Mouse (Mus musculus) testis, postnatal 10 days (tissue): Measurements from ENCODE around the gene Hist1h3d.
A peak's percentile ranks its signal among the peaks of the same experiment; 100 is the strongest.
"Not testable (repeated sequence)": the region's sequence is repeated elsewhere in the genome, so short reads cannot be mapped to it uniquely, and the experiment has no call there.

Experiments
- DNase-seq: peaks from one replicate; pipeline ENCODE4 v3.0.0; 2021; ENCODE audit warnings: low spot score

The Hist1h3d gene

GRCm38 (mm10) chr13:23542225-23542980, 33.2 kb upstream of the Hist1h3d start:
- not testable (repeated sequence) for DNase-seq

GRCm38 (mm10) chr13:23542999-23543607, 32.5 kb upstream of the Hist1h3d start, which contains the start of gene Hist1h2bh:
TSS of gene Hist1h2bh (minus strand) at chr13:23543392.
- peak; percentile 49 for DNase-seq

DNA sequence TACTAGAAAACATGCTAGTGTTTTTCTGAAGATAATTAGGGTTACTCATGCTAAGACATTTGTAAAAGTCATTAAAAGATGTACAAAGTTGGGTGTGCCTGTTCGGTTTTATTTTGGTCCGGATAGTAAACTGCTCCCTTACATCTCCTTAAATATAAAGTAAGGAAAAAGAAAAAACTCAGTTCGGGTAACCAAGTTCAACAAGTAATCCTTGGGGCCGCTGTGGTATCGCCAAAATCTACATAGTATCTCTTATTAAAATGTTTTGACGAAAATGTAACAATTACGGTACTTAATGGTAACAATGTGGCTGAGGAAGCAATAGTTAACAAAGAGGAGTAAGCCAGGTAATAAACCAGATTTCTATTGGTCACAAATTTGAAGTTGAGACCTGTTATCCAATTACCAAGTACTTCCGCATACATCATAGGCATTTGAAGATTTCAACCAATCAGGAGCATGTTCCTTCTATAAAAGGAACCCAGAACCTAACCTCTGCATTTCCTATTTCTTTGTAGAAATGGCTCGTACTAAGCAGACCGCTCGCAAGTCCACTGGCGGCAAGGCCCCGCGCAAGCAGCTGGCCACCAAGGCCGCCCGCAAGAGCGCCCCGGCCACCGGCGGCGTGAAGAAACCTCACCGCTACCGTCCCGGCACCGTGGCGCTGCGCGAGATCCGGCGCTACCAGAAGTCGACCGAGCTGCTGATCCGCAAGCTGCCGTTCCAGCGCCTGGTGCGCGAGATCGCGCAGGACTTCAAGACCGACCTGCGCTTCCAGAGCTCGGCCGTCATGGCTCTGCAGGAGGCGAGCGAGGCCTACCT, 31.4 kb upstream of the Hist1h3d start, which contains the start of gene Hist1h3f:
TSS of gene Hist1h3f (plus strand) at position 88 of the 822 bp plus-strand sequence.
- DNase-seq, result peak; percentile 63

DNA sequence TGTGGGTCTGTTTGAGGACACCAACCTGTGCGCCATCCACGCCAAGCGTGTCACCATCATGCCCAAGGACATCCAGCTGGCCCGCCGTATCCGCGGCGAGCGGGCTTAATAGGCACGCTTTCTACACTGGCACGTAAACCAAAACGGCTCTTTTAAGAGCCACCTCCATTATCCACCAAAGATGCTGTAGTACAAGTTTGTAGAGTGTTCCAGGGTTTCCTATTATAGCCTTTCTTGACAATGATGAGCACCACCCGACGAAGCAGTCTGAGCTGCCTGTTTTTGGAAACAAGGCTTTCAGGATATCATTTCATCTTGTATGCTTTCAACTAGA, 30.8 kb upstream of the Hist1h3d start:
- DNase-seq, result not testable (repeated sequence)

GRCm38 (mm10) chr13:23546694-23547093, 28.9 kb upstream of the Hist1h3d start:
- no peak for DNase-seq

DNA sequence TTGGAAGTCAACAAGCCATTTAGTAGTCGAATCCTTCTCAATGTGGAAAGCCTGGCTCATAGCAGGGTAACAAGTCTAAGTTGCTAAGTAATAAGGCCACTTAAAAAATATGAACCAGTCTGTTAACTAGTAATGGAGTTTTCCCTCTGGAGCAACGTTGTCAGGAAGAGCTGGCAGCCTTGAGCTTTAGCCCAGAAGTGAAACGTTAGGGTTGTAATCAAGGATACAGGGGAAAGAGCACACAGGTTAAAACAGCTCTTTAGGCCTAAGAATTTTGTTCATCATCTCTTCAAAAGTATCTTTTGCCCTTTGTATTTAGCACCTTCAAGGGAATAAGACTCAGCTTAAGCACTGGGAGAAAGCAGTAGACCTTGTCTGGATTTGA, 24.8 kb upstream of the Hist1h3d start:
- no peak for DNase-seq

DNA sequence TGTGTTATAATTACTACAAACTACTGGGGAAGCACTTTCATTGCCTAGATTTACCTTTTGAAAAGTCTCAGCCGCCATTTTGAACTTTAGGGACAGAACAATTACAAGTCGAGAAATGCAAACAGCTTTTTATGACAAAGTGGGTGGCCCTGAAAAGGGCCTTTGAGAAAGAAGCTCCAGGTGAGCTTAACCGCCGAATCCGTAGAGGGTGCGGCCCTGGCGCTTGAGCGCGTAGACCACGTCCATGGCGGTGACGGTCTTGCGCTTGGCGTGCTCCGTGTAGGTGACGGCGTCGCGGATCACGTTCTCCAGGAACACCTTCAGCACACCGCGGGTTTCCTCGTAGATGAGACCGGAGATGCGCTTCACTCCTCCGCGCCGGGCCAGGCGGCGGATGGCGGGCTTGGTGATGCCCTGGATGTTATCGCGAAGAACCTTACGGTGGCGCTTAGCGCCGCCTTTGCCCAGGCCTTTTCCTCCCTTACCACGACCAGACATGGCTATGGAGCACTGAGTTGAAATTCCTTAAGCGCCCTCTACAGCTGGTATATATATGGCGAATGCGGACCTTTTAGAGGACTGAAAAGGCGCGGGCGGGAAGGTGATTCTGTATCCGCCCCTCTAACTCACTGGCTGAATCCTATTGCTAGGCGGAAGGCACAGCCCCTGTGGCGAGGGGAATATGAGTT, 24.3 kb upstream of the Hist1h3d start, which contains the start of gene Hist1h4f:
TSS of gene Hist1h4f (minus strand) at position 503 of the 689 bp plus-strand sequence.
- peak; percentile 81 for DNase-seq

GRCm38 (mm10) chr13:23551931-23552914, 23.3 kb upstream of the Hist1h3d start:
- no peak for DNase-seq

GRCm38 (mm10) chr13:23552962-23553361, 22.6 kb upstream of the Hist1h3d start, which contains the start of gene Hist1h1d:
TSS of gene Hist1h1d (plus strand) at chr13:23553262.
- DNase-seq, result no peak

DNA sequence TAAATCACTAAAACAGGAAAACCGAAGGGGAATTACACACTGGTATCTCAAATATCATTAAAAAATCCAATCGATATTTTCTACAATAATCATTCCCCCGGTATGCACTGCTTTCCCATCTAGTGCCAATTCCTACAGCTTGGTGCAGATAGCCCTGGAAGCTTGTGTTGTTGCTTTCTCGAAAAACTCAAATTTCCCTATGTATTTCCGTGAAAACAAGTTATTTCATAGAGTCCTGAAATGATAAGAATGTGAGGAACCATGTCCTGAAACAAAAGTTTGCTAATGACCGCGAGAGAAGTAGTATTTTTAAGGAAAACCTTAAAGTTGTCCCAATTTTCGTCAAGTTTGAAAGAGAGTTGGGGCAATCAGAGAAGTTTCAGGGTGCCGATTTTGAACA, 21.2 kb upstream of the Hist1h3d start:
- DNase-seq, result no peak

DNA sequence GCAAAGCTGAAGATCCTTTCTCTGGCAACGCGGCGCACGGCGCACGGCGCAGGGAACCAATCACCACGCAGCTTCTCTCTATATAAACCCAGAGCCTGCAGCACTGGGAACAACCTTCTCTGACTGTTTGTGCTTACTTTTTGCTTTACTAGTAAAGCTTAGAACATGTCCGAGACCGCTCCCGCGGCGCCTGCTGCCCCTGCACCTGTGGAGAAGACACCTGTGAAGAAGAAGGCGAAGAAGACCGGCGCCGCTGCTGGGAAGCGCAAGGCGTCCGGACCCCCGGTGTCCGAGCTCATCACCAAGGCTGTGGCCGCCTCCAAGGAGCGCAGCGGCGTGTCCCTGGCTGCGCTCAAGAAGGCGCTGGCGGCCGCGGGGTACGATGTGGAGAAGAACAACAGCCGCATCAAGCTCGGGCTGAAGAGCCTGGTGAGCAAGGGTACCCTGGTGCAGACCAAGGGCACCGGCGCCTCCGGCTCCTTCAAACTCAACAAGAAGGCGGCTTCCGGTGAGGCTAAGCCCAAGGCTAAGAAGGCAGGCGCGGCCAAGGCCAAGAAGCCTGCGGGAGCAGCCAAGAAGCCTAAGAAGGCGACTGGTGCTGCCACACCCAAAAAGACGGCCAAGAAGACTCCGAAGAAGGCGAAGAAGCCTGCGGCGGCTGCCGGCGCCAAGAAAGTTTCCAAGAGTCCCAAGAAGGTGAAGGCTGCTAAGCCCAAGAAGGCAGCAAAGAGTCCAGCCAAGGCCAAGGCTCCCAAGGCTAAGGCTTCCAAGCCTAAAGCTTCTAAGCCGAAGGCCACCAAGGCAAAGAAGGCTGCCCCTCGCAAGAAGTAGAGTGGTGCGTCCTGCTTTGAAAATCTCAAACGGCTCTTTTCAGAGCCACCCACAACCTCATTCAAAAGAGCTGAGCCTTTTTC, 20.4 kb upstream of the Hist1h3d start:
- DNase-seq, result peak; percentile 76

- peak; percentile 54 for DNase-seq
Measured at GRCm38 (mm10) chr13:23555839-23556416, 19.6 kb upstream of the Hist1h3d start.

DNA sequence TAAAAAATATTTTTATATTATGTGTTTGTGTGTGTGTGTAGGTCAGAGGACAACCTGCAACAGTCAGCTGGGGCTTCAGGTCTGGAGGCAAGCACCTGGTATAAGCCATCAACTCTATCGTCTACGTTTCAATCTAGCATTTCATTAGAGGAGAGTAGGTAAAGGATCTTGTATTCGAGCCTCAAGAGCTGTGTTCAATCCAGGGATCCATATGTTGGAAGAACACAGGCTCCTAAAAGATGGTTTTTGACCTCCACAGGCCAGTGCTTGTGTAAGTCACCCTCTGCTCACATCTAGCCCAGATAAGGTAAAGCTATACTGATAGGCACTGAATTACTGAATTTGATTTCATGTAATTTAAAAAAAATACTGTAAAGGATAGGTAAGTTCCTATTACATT, 18.7 kb upstream of the Hist1h3d start:
- no peak for DNase-seq

- not testable (repeated sequence) for DNase-seq
Measured at GRCm38 (mm10) chr13:23560699-23561098, 14.9 kb upstream of the Hist1h3d start.

DNA sequence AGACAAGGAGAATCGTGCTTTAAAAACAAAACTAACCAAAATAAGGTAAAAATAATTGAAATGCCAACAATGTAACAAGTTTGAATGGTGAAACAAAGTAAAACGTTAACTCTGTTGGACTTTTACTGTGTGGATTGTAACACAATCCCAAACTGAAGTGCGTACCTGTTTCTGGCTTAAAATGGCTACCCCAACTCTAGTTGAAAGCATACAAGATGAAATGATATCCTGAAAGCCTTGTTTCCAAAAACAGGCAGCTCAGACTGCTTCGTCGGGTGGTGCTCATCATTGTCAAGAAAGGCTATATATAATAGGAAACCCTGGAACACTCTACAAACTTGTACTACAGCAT, 14.1 kb upstream of the Hist1h3d start:
- not testable (repeated sequence) for DNase-seq

DNA sequence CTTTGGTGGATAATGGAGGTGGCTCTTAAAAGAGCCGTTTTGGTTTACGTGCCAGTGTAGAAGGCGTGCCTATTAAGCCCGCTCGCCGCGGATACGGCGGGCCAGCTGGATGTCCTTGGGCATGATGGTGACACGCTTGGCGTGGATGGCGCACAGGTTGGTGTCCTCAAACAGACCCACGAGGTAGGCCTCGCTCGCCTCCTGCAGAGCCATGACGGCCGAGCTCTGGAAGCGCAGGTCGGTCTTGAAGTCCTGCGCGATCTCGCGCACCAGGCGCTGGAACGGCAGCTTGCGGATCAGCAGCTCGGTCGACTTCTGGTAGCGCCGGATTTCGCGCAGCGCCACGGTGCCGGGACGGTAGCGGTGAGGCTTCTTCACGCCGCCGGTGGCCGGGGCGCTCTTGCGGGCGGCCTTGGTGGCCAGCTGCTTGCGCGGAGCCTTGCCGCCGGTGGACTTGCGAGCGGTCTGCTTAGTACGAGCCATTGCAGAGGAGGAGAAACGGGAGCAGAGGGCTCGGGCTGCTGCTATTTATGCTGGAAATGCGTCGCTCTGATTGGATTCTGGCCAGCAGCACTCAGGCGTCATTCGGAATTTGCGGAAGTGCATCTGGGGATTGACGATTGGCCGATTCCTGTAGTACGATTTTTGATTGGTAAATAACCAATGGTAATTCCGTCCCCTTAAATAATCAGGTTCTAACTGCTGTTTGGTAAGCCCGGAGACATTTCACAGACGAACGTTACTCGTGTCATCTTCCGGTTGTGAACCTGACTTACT, 13.5 kb upstream of the Hist1h3d start, which contains the start of gene Hist1h3e:
TSS of gene Hist1h3e (minus strand) at position 487 of the 777 bp plus-strand sequence.
- DNase-seq, result peak; percentile 92

DNA sequence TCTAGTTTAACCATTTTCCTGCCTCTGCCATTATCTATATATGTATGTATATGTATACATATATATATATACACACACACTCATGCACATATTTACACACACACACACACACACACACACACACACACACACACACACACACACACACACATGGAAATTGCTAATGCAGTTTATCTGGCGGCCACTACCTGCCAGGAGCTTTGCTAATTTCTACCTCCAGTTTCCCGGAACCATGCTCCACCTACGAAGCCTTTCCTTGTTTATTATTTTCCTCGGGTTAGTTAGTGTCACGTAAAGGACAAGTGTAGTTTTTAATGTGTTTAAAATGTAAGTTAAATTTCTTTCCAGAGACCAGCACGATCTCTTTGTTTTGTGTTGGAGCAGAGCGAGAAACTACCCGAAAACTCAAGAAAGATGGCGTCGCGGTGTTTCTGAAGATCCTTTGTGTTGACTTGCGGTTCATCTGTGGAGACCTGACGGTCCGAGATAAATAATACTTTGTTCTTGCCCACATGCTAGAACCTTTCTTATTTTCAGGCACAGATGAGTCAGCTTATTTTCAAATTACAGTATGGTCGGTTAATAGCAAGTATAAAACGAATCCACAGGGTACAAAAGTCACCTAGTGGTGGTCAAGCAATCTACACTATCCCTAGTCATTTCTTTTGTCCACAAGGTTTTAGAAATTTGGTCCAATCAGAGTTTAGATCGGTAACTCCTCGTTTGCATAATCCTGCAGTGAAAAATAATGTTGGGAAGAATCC, 12.7 kb upstream of the Hist1h3d start:
- DNase-seq, result no peak

- no peak for DNase-seq
Measured at GRCm38 (mm10) chr13:23564482-23564881, 11.1 kb upstream of the Hist1h3d start.
